Mouse (Mus musculus): ENCODE measurements around the gene 4930512M02Rik. TPM values are rescaled to one million over a fixed set of nuclear protein-coding genes. Genes with fewer than 3 reads are reported as not detected.

4930512M02Rik gene
- polyA plus RNA-seq, 1 experiment: not detected

GRCm38 (mm10) chr11:11555563-11555962 is 72.1 kb downstream of the 4930512M02Rik start:
- Histone ChIP-seq H3K4me2 (ENCODE audit: low read depth) (no peak overlapping the region), H3K27me3 (ENCODE audit: control insufficient read depth, insufficient read depth, insufficient read length) (no peaks in the 10 kb centered on the region), H3K4me3 (no peak overlapping the region), H3K79me2 (ENCODE audit: control insufficient read depth, insufficient read depth) (no peaks in the 10 kb centered on the region), H3K36me3 (ENCODE audit: control insufficient read depth, insufficient read depth) (no peaks in the 10 kb centered on the region), H3ac (ENCODE audit: control insufficient read depth, insufficient read length) (no peak overlapping the region)
- TF ChIP-seq USF1 (IDR thresholded peaks at IDR 0.05; ENCODE audit: low read depth): no peak
- TF ChIP-seq E2F4 (IDR thresholded peaks at IDR 0.05; ENCODE audit: insufficient read depth): no peak
- TF ChIP-seq POLR2AphosphoS2 (IDR thresholded peaks at IDR 0.05; ENCODE audit: insufficient read length, low read depth): no peak
- TF ChIP-seq TCF3 (IDR thresholded peaks at IDR 0.05; ENCODE audit: insufficient read length, low read depth): no peak

- TF ChIP-seq E2F4 (IDR thresholded peaks at IDR 0.05; ENCODE audit: insufficient read depth) (no peak), SRF (IDR thresholded peaks at IDR 0.05; ENCODE audit: control insufficient read depth, insufficient read length, low read depth) (no peak), CEBPB (IDR thresholded peaks at IDR 0.05; ENCODE audit: insufficient read depth, poor library complexity, severe bottlenecking) (no peak), MYOG (IDR thresholded peaks at IDR 0.05; ENCODE audit: control insufficient read depth in 1 of 3, insufficient read depth in 1 of 3, insufficient read length in 2 of 3, low read depth in 2 of 3) (no peak), REST (IDR thresholded peaks at IDR 0.05; ENCODE audit: insufficient read depth, insufficient read length) (no peak), MYOD1 (IDR thresholded peaks at IDR 0.05; ENCODE audit: control insufficient read depth in 1 of 3, insufficient read length in 2 of 3, low read depth in 2 of 3) (no peak), POLR2AphosphoS2 (IDR thresholded peaks at IDR 0.05; ENCODE audit: insufficient read length, low read depth) (no peak), TCF12 (IDR thresholded peaks at IDR 0.05; ENCODE audit: insufficient read depth, poor library complexity, severe bottlenecking) (no peak)
- H3K36me3 ChIP-seq (ENCODE audit: control insufficient read depth, insufficient read depth): no peaks in the 10 kb centered on the region
- H3K4me3 ChIP-seq: no peak overlapping the region
- no peak overlapping the region for H3K4me2 ChIP-seq (ENCODE audit: low read depth)
- no peak overlapping the region for H3ac ChIP-seq (ENCODE audit: control insufficient read depth, insufficient read length)
- H3K27me3 ChIP-seq (ENCODE audit: control insufficient read depth, insufficient read depth, insufficient read length): no peaks in the 10 kb centered on the region
- H3K79me2 ChIP-seq (ENCODE audit: control insufficient read depth, insufficient read depth): no peaks in the 10 kb centered on the region
Measured at GRCm38 (mm10) chr11:11547597-11548240, 79.9 kb downstream of the 4930512M02Rik start.

GRCm38 (mm10) chr11:11546903-11547511 is 80.6 kb downstream of the 4930512M02Rik start:
- H3K4me2 ChIP-seq (ENCODE audit: low read depth): no peak overlapping the region
- no peak overlapping the region for H3ac ChIP-seq (ENCODE audit: control insufficient read depth, insufficient read length)
- H3K36me3 ChIP-seq (ENCODE audit: control insufficient read depth, insufficient read depth): no peaks in the 10 kb centered on the region
- H3K27me3 ChIP-seq (ENCODE audit: control insufficient read depth, insufficient read depth, insufficient read length): no peaks in the 10 kb centered on the region
- no peak for TF ChIP-seq MYOD1 (IDR thresholded peaks at IDR 0.05; ENCODE audit: control insufficient read depth in 1 of 3, insufficient read length in 2 of 3, low read depth in 2 of 3)
- TF ChIP-seq USF1 (IDR thresholded peaks at IDR 0.05; ENCODE audit: low read depth): no peak
- no peak for TF ChIP-seq SRF (IDR thresholded peaks at IDR 0.05; ENCODE audit: control insufficient read depth, insufficient read length, low read depth)
- no peak for TF ChIP-seq REST (IDR thresholded peaks at IDR 0.05; ENCODE audit: insufficient read depth, insufficient read length)
- no peak for TF ChIP-seq TCF12 (IDR thresholded peaks at IDR 0.05; ENCODE audit: insufficient read depth, poor library complexity, severe bottlenecking)
- TF ChIP-seq MYOG (IDR thresholded peaks at IDR 0.05; ENCODE audit: control insufficient read depth in 1 of 3, insufficient read depth in 1 of 3, insufficient read length in 2 of 3, low read depth in 2 of 3): no peak
- TF ChIP-seq CEBPB (IDR thresholded peaks at IDR 0.05; ENCODE audit: insufficient read depth, poor library complexity, severe bottlenecking): no peak
- no peak for TF ChIP-seq POLR2AphosphoS2 (IDR thresholded peaks at IDR 0.05; ENCODE audit: insufficient read length, low read depth)
- no peak for TF ChIP-seq E2F4 (IDR thresholded peaks at IDR 0.05; ENCODE audit: insufficient read depth)
- TF ChIP-seq MAX (IDR thresholded peaks at IDR 0.05; ENCODE audit: low read depth): no peak
- no peak for TF ChIP-seq POLR2A (IDR thresholded peaks at IDR 0.05; ENCODE audit: insufficient read length, low read depth)
- no peak for TF ChIP-seq TCF3 (IDR thresholded peaks at IDR 0.05; ENCODE audit: insufficient read length, low read depth)
- no peaks in the 10 kb centered on the region for H3K79me2 ChIP-seq (ENCODE audit: control insufficient read depth, insufficient read depth)
- no peak overlapping the region for H3K4me3 ChIP-seq

GRCm38 (mm10) chr11:11545948-11546347 is 81.7 kb downstream of the 4930512M02Rik start:
- Histone ChIP-seq H3ac (ENCODE audit: control insufficient read depth, insufficient read length) (no peak overlapping the region), H3K4me2 (ENCODE audit: low read depth) (no peak overlapping the region), H3K27me3 (ENCODE audit: control insufficient read depth, insufficient read depth, insufficient read length) (no peaks in the 10 kb centered on the region), H3K36me3 (ENCODE audit: control insufficient read depth, insufficient read depth) (no peaks in the 10 kb centered on the region), H3K4me3 (no peak overlapping the region), H3K79me2 (ENCODE audit: control insufficient read depth, insufficient read depth) (no peaks in the 10 kb centered on the region)
- TF ChIP-seq TCF12 (IDR thresholded peaks at IDR 0.05; ENCODE audit: insufficient read depth, poor library complexity, severe bottlenecking) (no peak), POLR2AphosphoS2 (IDR thresholded peaks at IDR 0.05; ENCODE audit: insufficient read length, low read depth) (no peak), TCF3 (IDR thresholded peaks at IDR 0.05; ENCODE audit: insufficient read length, low read depth) (no peak), MYOG (IDR thresholded peaks at IDR 0.05; ENCODE audit: control insufficient read depth in 1 of 3, insufficient read depth in 1 of 3, insufficient read length in 2 of 3, low read depth in 2 of 3) (no peak), SRF (IDR thresholded peaks at IDR 0.05; ENCODE audit: control insufficient read depth, insufficient read length, low read depth) (no peak), MYOD1 (IDR thresholded peaks at IDR 0.05; ENCODE audit: control insufficient read depth in 1 of 3, insufficient read length in 2 of 3, low read depth in 2 of 3) (no peak), POLR2A (IDR thresholded peaks at IDR 0.05; ENCODE audit: insufficient read length, low read depth) (no peak), USF1 (IDR thresholded peaks at IDR 0.05; ENCODE audit: low read depth) (no peak), MAX (IDR thresholded peaks at IDR 0.05; ENCODE audit: low read depth) (no peak), REST (IDR thresholded peaks at IDR 0.05; ENCODE audit: insufficient read depth, insufficient read length) (no peak), E2F4 (IDR thresholded peaks at IDR 0.05; ENCODE audit: insufficient read depth) (no peak), CEBPB (IDR thresholded peaks at IDR 0.05; ENCODE audit: insufficient read depth, poor library complexity, severe bottlenecking) (no peak)

Other genes with a start within 250 kb of the 4930512M02Rik start
- not detected for gene Spata48, start 165.7 kb downstream of the 4930512M02Rik start, polyA plus RNA-seq (2012; fragmentation: generic; extraction: Trizol)
- not detected for gene Zpbp, start 165.4 kb downstream of the 4930512M02Rik start, polyA plus RNA-seq (2012; fragmentation: generic; extraction: Trizol)
- 0.19 TPM for gene Ikzf1, start 57.2 kb upstream of the 4930512M02Rik start, polyA plus RNA-seq (2012; fragmentation: generic; extraction: Trizol)
- gene Fignl1, start 181.1 kb upstream of the 4930512M02Rik start, polyA plus RNA-seq (2012; fragmentation: generic; extraction: Trizol): 3.8 TPM